Mouse (Mus musculus) megakaryocyte progenitor cell, adult 5-6 weeks (primary cell): ENCODE data around the gene Btg3. TPM values are rescaled to one million over a fixed set of nuclear protein-coding genes. Genes with fewer than 3 reads are reported as not detected.

Experiments used
- ATAC-seq: replicated peaks from 2 replicates; pipeline ENCODE4 v1.8.0; 2016; ENCODE audit warnings: mild to moderate bottlenecking, moderate TSS enrichment, inconsistent platforms; ENCODE audit not compliant: poor library complexity
- total RNA-seq, 2 experiments: library from RNA; stranded (forward) in 1 of 2; stranded (reverse) in 1 of 2; fragments of 157-497, 149-512 nt in 1 of 2; fragments of 200-1000 nt in 1 of 2; gene quantifications; 2 replicates each; pipeline versions ENCODE4 v1.2.3 to v1.2.4; 2015 to 2017

Btg3 gene
- total RNA-seq, 2 experiments from 2014 or later, result 12.7 to 46.2 TPM

- ATAC-seq, result no peak
Measured at GRCm38 (mm10) chr16:78347328-78347926, 29.6 kb downstream of the Btg3 start.

- no peak for ATAC-seq
Measured at GRCm38 (mm10) chr16:78346662-78347327, 30.2 kb downstream of the Btg3 start.

GRCm38 (mm10) chr16:78343792-78344191 lies 33.2 kb downstream of the Btg3 start:
- no peak for ATAC-seq

GRCm38 (mm10) chr16:78342767-78343166 lies 34.2 kb downstream of the Btg3 start:
- ATAC-seq, result no peak

- ATAC-seq, result no peak
Measured at GRCm38 (mm10) chr16:78341356-78341755, 35.6 kb downstream of the Btg3 start.

- no peak for ATAC-seq
Measured at GRCm38 (mm10) chr16:78337226-78337625, 39.8 kb downstream of the Btg3 start.

- ATAC-seq, result no peak
Measured at GRCm38 (mm10) chr16:78327999-78328398, 49.0 kb downstream of the Btg3 start.

- no peak for ATAC-seq
Measured at GRCm38 (mm10) chr16:78327562-78327961, 49.4 kb downstream of the Btg3 start.

- ATAC-seq, result no peak
Measured at GRCm38 (mm10) chr16:78325972-78326848, 50.8 kb downstream of the Btg3 start.

GRCm38 (mm10) chr16:78322140-78322539 lies 54.9 kb downstream of the Btg3 start:
- no peak for ATAC-seq

- ATAC-seq, result no peak
Measured at GRCm38 (mm10) chr16:78321559-78321958, 55.4 kb downstream of the Btg3 start.

GRCm38 (mm10) chr16:78319711-78320110 lies 57.3 kb downstream of the Btg3 start:
- ATAC-seq, result no peak

GRCm38 (mm10) chr16:78317960-78318359 lies 59.0 kb downstream of the Btg3 start:
- no peak for ATAC-seq

- ATAC-seq, result peak; percentile 94
Measured at GRCm38 (mm10) chr16:78316849-78317248, 60.1 kb downstream of the Btg3 start.

- no peak for ATAC-seq
Measured at GRCm38 (mm10) chr16:78314026-78314425, 63.0 kb downstream of the Btg3 start.

- ATAC-seq, result no peak
Measured at GRCm38 (mm10) chr16:78313135-78313887, 63.7 kb downstream of the Btg3 start.

GRCm38 (mm10) chr16:78309258-78309657 lies 67.7 kb downstream of the Btg3 start:
- ATAC-seq, result no peak

- 0 out of 2 replicates have a peak, but pooled peaks have one; percentile 22 for ATAC-seq
Measured at GRCm38 (mm10) chr16:78307476-78308192, 69.4 kb downstream of the Btg3 start.

GRCm38 (mm10) chr16:78306606-78307005 lies 70.4 kb downstream of the Btg3 start:
- no peak for ATAC-seq

GRCm38 (mm10) chr16:78305606-78306100 lies 71.3 kb downstream of the Btg3 start:
- ATAC-seq, result no peak
